Mouse (Mus musculus) forebrain, embryonic 13.5 days (tissue): ENCODE data around the gene Ccni. TPM values are rescaled to one million over a fixed set of nuclear protein-coding genes. Genes with fewer than 3 reads are reported as not detected.
A peak's percentile ranks its signal among the peaks of the same experiment; 100 is the strongest.

Experiments used
- ATAC-seq: fragments of 200-750 bp; cut with Nextera tagmentation; 2 replicates; pipeline ENCODE4 v1.8.0; 2017
- H3K27ac ChIP-seq: fragments of 300-500 bp; sonication (generic); 2 replicates; pipeline ENCODE4 v1.5.1; 2015; ENCODE audit warnings: inconsistent platforms, mild to moderate bottlenecking, moderate library complexity
- H3K27me3 ChIP-seq: fragments of 300-500 bp; sonication (generic); 2 replicates; pipeline ENCODE4 v1.6.1; 2015; ENCODE audit warnings: mild to moderate bottlenecking, inconsistent platforms
- H3K36me3 ChIP-seq: fragments of 300-500 bp; sonication (generic); 2 replicates; pipeline ENCODE4 v1.6.1; 2015; ENCODE audit warnings: mild to moderate bottlenecking, inconsistent platforms; ENCODE audit not compliant: poor library complexity, severe bottlenecking
- H3K4me1 ChIP-seq: fragments of 300-500 bp; sonication (generic); 2 replicates; pipeline ENCODE4 v1.6.1; 2015; ENCODE audit warnings: inconsistent platforms
- H3K4me2 ChIP-seq: fragments of 300-500 bp; sonication (generic); 2 replicates; pipeline ENCODE4 v1.6.1; 2015; ENCODE audit warnings: inconsistent platforms, mild to moderate bottlenecking, moderate library complexity
- H3K4me3 ChIP-seq: fragments of 300-500 bp; sonication (generic); 2 replicates; pipeline ENCODE4 v1.5.1; 2015; ENCODE audit warnings: mild to moderate bottlenecking, inconsistent platforms
- H3K9ac ChIP-seq: fragments of 300-500 bp; sonication (generic); 2 replicates; pipeline ENCODE4 v1.6.1; 2015; ENCODE audit warnings: mild to moderate bottlenecking, inconsistent platforms
- H3K9me3 ChIP-seq: fragments of 300-500 bp; sonication (generic); replicated peaks from 2 replicates; pipeline ENCODE4 v1.6.1; 2016; ENCODE audit warnings: inconsistent platforms
- WGBS: fragments of 180-500 bp; shearing (Covaris S2); methylation state at CpG from one replicate; pipeline ENCODE4 v1.1.7; 2015; 5-methylcytosine and 5-hydroxymethylcytosine counted together
- polyA plus RNA-seq: library from polyadenylated mRNA; unstranded; fragments of >200 nt; fragmentation: Nextera tagmentation; extraction: Ambion mirVana; gene quantifications from 2 replicates; pipeline ENCODE4 v1.2.1, GENCODE M21; 2015

The Ccni gene
- polyA plus RNA-seq, 1 experiment from 2014 or later = 183 TPM

DNA sequence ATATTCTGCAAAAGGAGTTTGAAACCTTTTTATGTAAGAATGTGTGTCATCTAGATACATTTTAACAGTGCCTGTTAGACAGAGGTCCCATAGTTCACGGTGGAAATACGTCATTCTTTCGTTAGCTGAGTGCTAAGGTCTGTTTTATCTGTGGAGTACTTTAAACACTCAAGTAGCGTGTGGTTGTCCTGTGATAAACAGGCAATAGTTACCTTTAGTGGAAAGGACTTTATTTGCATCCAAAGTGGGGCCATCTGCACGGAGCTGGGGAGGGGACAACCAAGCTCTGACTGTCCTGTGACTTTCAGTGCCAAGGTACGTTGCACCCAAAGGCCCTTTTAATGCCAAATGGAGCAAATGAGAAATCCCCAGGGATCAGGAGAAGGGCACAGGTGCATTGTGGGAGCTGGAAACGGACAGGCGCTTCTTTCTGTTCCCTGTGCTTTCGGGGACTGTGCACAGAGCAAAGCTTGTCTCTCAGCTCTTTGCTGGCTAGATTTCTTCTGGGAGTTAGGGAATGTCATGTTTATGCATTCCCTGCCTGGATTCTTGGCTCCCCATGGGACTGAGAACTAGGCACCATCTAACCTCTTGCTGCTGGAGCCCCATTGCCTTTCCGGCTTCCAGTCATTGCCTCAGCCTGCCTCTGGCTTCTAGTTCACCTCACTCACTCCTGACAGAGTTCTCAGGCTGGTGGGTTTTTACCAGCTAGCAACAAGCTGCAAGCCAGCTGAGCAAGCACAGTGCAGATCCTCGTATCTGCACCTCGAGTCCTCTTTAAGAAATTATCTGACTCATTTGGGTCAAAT lies 56.1 kb downstream of the Ccni start:
- peaks cover 42% of the 10 kb centered on the region for H3K36me3 ChIP-seq
- 83% methylated on average over 12 of the region's 12 CpGs for WGBS
- H3K4me1 ChIP-seq = peaks cover 32% of the 10 kb centered on the region
- no peaks in the 10 kb centered on the region for H3K9me3 ChIP-seq
- no peak overlapping the region for H3K4me2 ChIP-seq
- ATAC-seq = no peak
- no peak overlapping the region for H3K27ac ChIP-seq
- H3K27me3 ChIP-seq = no peaks in the 10 kb centered on the region
- no peak overlapping the region for H3K9ac ChIP-seq
- no peak overlapping the region for H3K4me3 ChIP-seq

DNA sequence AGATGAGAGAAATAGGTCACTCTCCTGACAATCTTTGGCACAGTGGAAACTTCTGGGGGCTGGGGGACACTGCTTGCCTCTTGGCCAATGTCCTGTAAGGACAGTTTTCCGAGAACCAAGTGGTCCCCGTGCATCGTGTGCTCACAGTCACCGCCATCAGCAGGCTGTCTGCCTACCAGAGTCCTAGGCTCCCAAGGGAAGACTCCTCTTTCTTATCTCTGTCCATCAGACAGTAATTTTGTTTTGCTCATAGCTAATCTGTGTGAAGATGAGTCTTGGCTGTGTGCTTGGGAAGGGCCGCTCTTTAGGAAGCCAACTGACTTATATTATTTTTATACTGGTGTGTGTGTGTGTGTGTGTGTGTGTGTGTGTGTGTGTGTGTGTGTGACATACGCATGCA lies 60.8 kb downstream of the Ccni start:
- no peaks in the 10 kb centered on the region for H3K9me3 ChIP-seq
- 72% methylated on average over 6 of the region's 6 CpGs for WGBS
- no peak for ATAC-seq

DNA sequence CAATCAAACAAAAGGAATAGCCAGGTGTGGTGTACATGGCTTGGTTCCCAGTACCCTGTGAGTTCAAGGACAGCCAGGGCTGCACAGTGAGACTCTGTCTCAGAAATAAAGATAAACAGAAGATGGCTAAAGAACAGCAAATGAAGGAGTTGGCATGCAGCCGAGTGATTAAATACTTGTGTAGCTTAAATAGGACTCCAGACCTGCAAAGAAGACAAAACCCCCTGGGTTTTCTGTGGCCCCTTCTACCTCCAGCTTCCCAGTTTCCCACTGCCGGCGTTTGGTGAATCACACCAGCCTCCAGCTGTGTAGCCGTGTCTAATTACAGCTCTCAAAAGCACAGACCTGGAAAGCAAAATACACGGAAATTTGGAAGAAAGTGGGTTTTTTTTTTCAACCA lies 61.4 kb downstream of the Ccni start:
- Histone ChIP-seq H3K4me3 (no peak overlapping the region), H3K9me3 (no peaks in the 10 kb centered on the region), H3K27me3 (no peaks in the 10 kb centered on the region), H3K4me1 (peaks cover 30% of the 10 kb centered on the region), H3K27ac (peak overlapping the region; percentile 21; the same call in 1 of the 2 replicates), H3K4me2 (no peak overlapping the region), H3K9ac (no peak overlapping the region), H3K36me3 (peaks cover 48% of the 10 kb centered on the region)
- ATAC-seq = peak; percentile 17; the same call in 1 of the 2 replicates
- 10% methylated on average over 5 of the region's 5 CpGs for WGBS

More for the DNA sequence above, 60.8 kb downstream of the Ccni start:
- Histone ChIP-seq H3K27ac (no peak overlapping the region), H3K4me1 (peaks cover 32% of the 10 kb centered on the region), H3K27me3 (no peaks in the 10 kb centered on the region), H3K4me3 (no peak overlapping the region), H3K4me2 (no peak overlapping the region), H3K9ac (no peak overlapping the region), H3K36me3 (peaks cover 48% of the 10 kb centered on the region)

GRCm38 (mm10) chr5:93143360-93144091 lies 62.8 kb downstream of the Ccni start:
- no peak overlapping the region for H3K9ac ChIP-seq

GRCm38 (mm10) chr5:93140747-93141146 lies 65.5 kb downstream of the Ccni start:
- no peak for ATAC-seq
- peaks cover 29% of the 10 kb centered on the region for H3K4me1 ChIP-seq
- H3K27me3 ChIP-seq = no peaks in the 10 kb centered on the region
- H3K27ac ChIP-seq = no peak overlapping the region
- WGBS = 83% methylated on average over 5 of the region's 5 CpGs
- no peaks in the 10 kb centered on the region; the same call in 1 of the 2 replicates for H3K9me3 ChIP-seq
- H3K4me3 ChIP-seq = no peak overlapping the region
- H3K9ac ChIP-seq = no peak overlapping the region
- no peak overlapping the region for H3K4me2 ChIP-seq
- peaks cover 48% of the 10 kb centered on the region for H3K36me3 ChIP-seq

More at GRCm38 (mm10) chr5:93143360-93144091, 62.8 kb downstream of the Ccni start:
- 66% methylated on average over 12 of the region's 12 CpGs for WGBS
- ATAC-seq = peak; percentile 50
- H3K9me3 ChIP-seq = no peaks in the 10 kb centered on the region
- peak overlapping the region; percentile 51 for H3K27ac ChIP-seq
- no peak overlapping the region for H3K4me3 ChIP-seq
- peaks cover 30% of the 10 kb centered on the region for H3K4me1 ChIP-seq
- H3K36me3 ChIP-seq = peaks cover 47% of the 10 kb centered on the region
- H3K27me3 ChIP-seq = no peaks in the 10 kb centered on the region
- no peak overlapping the region for H3K4me2 ChIP-seq

- Histone ChIP-seq H3K4me2 (no peak overlapping the region), H3K27me3 (no peaks in the 10 kb centered on the region), H3K4me3 (no peak overlapping the region), H3K4me1 (peaks cover 21% of the 10 kb centered on the region), H3K36me3 (peaks cover 48% of the 10 kb centered on the region), H3K9me3 (no peaks in the 10 kb centered on the region; the same call in 1 of the 2 replicates), H3K27ac (no peak overlapping the region), H3K9ac (no peak overlapping the region)
- no peak for ATAC-seq
- 96% methylated on average over 9 of the region's 9 CpGs for WGBS
Observed at GRCm38 (mm10) chr5:93139350-93139749, 66.9 kb downstream of the Ccni start.

- no peaks in the 10 kb centered on the region for H3K27me3 ChIP-seq
- peak; percentile 64 for ATAC-seq
- H3K9me3 ChIP-seq = no peaks in the 10 kb centered on the region; the same call in 1 of the 2 replicates
- H3K27ac ChIP-seq = no peak overlapping the region
- WGBS = 75% methylated on average over 5 of the region's 5 CpGs
- no peak overlapping the region for H3K9ac ChIP-seq
- H3K4me1 ChIP-seq = peaks cover 37% of the 10 kb centered on the region
- H3K4me3 ChIP-seq = no peak overlapping the region
- H3K4me2 ChIP-seq = no peak overlapping the region
- H3K36me3 ChIP-seq = peaks cover 34% of the 10 kb centered on the region
Observed at GRCm38 (mm10) chr5:93136956-93137586, 69.2 kb downstream of the Ccni start.

- H3K4me1 ChIP-seq = peaks cover 52% of the 10 kb centered on the region
- no peak overlapping the region for H3K4me3 ChIP-seq
- ATAC-seq = no peak
- H3K27ac ChIP-seq = no peak overlapping the region
- peaks cover 19% of the 10 kb centered on the region for H3K36me3 ChIP-seq
- H3K9me3 ChIP-seq = no peaks in the 10 kb centered on the region; the same call in 1 of the 2 replicates
- 90% methylated on average over 10 of the region's 10 CpGs for WGBS
- H3K4me2 ChIP-seq = no peak overlapping the region
- H3K9ac ChIP-seq = no peak overlapping the region
- H3K27me3 ChIP-seq = no peaks in the 10 kb centered on the region
Observed at GRCm38 (mm10) chr5:93135368-93136107, 70.8 kb downstream of the Ccni start.

DNA sequence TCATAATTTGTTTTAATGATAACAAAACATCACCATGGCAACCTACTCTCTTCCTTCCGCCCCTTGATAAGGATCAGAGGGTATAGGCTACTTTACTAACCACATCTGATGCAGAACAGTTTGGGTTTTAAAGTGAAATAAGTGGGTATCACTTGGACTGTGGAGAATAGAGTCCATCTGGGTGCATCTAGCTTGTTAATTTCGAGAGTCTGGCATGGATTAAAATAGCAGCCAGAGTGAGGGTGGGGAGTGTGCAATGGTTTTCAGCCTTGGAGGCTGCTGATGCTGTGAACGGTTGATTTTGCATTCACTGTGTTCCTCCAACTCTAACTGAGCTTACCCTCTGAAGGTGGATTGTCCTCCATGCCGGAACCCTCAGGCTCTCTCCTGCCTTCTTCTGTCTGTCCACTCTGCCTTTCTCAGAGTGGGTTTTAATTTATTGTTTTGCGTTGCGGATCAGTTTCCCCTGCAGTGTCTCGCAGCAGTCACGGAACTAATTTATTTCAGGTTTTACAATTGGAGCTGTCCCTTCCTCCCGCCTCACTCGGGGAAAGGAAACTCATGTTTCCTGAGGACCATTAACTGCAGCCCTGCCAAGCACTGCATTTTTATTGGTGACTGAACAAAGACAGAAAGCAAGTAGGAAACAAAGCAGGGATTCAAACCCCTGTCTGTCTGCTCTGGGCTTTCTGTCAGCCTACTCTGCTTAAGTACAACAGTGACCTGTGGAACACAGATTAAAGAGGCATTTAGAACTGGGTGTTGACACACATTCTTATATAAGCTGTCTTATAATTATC lies 72.7 kb downstream of the Ccni start:
- H3K9ac ChIP-seq = peak overlapping the region; percentile 40; the same call in 1 of the 2 replicates
- WGBS = 7% methylated on average over 10 of the region's 10 CpGs
- H3K4me1 ChIP-seq = peaks cover 71% of the 10 kb centered on the region

More for the DNA sequence above, 72.7 kb downstream of the Ccni start:
- H3K4me2 ChIP-seq = peak overlapping the region; percentile 45
- H3K4me3 ChIP-seq = no peak overlapping the region
- H3K9me3 ChIP-seq = no peaks in the 10 kb centered on the region; the same call in 1 of the 2 replicates
- H3K27ac ChIP-seq = peak overlapping the region; percentile 61
- H3K36me3 ChIP-seq = peaks cover 4% of the 10 kb centered on the region; the same call in 1 of the 2 replicates
- H3K27me3 ChIP-seq = no peaks in the 10 kb centered on the region
- peak; percentile 25 for ATAC-seq
